Mouse (Mus musculus): ENCODE data around the gene Grin3b.

GRCm38 (mm10) chr10:79921572-79921971 is 48.9 kb upstream of the Grin3b start:
- TF ChIP-seq EP300 (IDR thresholded peaks at IDR 0.05; ENCODE audit: low read depth) (no peak), CTCF (IDR thresholded peaks at IDR 0.05; ENCODE audit: low read depth) (no peak)

Data from liver, embryonic 14.5 days (tissue).